Mouse (Mus musculus) hindbrain, embryonic 12.5 days (tissue): Measurements from ENCODE around the gene Fkbp9. TPM values are rescaled to one million over a fixed set of nuclear protein-coding genes. Genes with fewer than 3 reads are reported as not detected.

ENCODE experiments used
- polyA plus RNA-seq: library from polyadenylated mRNA; unstranded; fragments of >200 nt; fragmentation: Nextera tagmentation; extraction: Ambion mirVana; gene quantifications from 2 replicates; pipeline ENCODE4 v1.2.1, GENCODE M21; 2016

Fkbp9 gene
- polyA plus RNA-seq, 1 experiment from 2014 or later = 92.2 TPM

Other genes starting within 250 kb of the Fkbp9 start
- gene Lsm5, start 127.3 kb upstream of the Fkbp9 start, polyA plus RNA-seq = 142 and 150 TPM in 2 replicates
- gene Avl9, start 117.2 kb upstream of the Fkbp9 start, polyA plus RNA-seq = 39.0 and 44.8 TPM in 2 replicates
- 38.6 and 43.2 TPM in 2 replicates for gene Kbtbd2, start 34.2 kb upstream of the Fkbp9 start, polyA plus RNA-seq
- 102 and 106 TPM in 2 replicates for gene Nt5c3, start 91.9 kb downstream of the Fkbp9 start, polyA plus RNA-seq
- gene Vmn1r4, start 92.0 kb downstream of the Fkbp9 start, polyA plus RNA-seq = 0.27 and 0.36 TPM in 2 replicates
- not detected in 2 replicates for gene Vmn1r5, start 138.2 kb downstream of the Fkbp9 start, polyA plus RNA-seq
- gene Vmn1r6, start 165.2 kb downstream of the Fkbp9 start, polyA plus RNA-seq = not detected in 2 replicates
- not detected in 2 replicates for gene Vmn1r7, start 193.3 kb downstream of the Fkbp9 start, polyA plus RNA-seq
- not detected in 2 replicates for gene Vmn1r8, start 200.2 kb downstream of the Fkbp9 start, polyA plus RNA-seq
- not detected in 2 replicates for gene Vmn1r9, start 234.7 kb downstream of the Fkbp9 start, polyA plus RNA-seq